Mouse (Mus musculus) right cerebral cortex, adult 2 months (tissue): ENCODE measurements around the gene Slco2a1.

ENCODE experiments used
- DNase-seq, 2 experiments: peaks; one replicate each; pipeline ENCODE4 v3.0.0; 2021 to 2022; ENCODE audit warnings: low spot score in 2 of 2

Slco2a1 gene

GRCm38 (mm10) chr9:103083405-103083804 lies 94.9 kb downstream of the Slco2a1 start:
- no peak for DNase-seq

- DNase-seq: no peak
These were observed 98.2 kb downstream of the Slco2a1 start for GRCm38 (mm10) chr9:103086736-103087135.

DNA sequence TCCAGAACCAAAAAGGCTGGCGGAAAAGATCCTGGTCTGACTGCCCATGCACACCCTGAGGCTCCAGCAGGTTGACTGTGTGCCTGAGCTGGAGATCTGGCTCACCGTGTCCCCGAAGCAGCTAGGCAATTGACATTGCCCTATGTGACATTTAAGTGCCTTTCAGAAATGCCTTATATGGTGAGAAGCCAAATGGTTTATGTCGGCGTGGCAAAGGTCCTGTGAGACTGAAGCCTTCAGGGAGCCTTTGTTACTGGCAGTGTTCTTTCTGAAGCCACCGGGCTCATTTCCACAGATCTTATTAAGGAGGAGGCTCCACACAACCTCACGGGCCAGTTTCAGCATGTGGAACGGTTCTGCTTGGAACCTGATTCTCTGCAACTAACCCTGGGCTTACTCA lies 98.8 kb downstream of the Slco2a1 start:
- no peak for DNase-seq

- no peak for DNase-seq
These were observed 100.1 kb downstream of the Slco2a1 start for GRCm38 (mm10) chr9:103088661-103089060.

DNA sequence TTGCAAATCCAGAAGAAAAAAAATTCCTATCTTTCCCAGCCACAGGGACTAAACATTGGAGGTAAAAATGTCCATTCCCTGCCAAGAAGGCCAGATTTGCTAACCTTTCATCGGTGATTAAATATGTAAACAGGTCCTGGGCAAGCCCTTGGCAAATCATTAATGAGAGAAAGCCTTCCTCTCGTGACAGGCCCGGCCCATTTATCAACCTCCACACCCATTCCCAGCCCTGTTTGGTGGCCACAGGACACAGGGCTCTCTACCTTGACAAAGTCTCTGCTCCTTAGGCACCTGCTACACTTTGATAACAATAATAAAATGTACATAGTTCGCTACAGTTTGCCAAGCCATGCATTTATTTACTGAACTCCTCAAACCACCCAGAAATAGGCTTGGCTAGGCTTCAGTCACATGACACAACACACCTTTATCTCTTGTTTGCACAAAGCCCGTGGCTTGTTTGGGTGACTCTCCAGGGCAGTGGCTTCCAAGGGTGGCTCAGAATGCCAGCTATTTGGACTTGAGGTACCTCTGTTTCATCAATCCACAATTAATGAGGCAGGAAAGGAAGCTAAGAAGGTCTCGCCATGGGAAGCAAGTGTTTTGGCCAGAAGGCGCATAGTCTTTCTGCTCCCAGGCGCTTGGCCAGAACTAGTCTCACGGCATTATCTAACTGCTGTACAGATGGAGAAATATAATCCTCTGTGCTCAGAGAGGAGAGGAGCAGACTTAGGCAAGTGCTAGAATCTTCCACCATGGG lies 101.8 kb downstream of the Slco2a1 start:
- DNase-seq: no peak

DNA sequence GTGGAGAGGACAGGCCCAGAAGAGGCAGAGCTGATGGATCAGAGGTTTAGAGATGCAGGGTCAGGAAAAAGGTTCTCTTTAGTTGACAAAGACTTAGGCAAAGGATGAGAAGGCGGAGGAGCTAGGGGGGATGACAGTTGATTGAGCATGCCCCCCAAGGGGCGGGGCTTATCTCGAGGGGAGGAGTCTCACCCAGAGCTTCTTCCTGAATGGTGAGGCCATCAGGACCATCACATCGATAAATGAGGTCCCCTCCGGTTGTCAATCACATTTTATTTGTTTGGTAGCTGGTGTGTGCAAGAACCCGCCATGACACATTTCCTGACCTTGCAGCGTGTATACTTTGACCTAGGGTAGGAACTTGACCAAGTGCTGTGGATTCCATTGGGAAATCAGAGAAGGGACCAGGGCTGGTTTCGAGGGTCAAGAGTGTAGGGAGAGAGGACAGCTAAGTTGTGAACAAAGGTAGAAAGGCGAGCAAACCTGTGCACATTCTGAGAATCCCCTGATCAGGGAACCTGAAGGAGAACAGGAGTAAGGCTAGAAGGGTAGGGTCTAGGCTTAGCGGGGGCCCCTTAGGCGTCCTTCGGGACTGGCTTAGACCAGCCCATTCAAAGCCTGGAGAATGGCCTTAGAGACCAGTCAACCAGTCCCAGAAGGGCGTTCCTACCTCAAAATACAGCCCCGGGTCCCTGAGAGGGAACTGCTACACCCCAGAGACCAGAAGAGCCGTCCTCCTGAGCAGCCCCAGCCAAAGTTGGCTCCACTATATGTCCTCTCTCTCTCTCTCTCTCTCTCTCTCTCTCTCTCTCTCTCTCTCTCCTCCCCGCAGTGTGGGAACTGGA lies 102.7 kb downstream of the Slco2a1 start:
- DNase-seq: no peak

- peak; percentile 76 to 82 for DNase-seq
These were observed 103.7 kb downstream of the Slco2a1 start for GRCm38 (mm10) chr9:103092248-103092647.

DNA sequence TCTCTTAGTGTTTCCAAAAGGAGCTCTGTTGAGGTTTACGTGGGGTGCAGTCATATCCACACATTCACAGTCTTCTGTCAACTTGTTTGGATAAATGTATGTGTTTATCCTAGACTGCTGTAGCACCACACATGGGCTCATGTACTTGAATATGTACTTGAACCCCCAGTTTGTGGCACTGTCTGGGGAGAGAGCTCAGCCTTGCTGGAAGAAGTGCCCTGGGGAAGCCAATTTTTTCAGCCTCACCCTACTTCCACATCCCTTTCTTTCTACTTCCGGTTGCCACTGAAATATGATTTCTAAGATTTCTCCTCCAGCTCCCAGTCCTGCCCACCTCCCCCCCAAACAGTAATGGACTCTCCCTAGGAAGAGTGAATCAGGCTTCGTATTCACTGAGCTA lies 105.2 kb downstream of the Slco2a1 start:
- no peak for DNase-seq

DNA sequence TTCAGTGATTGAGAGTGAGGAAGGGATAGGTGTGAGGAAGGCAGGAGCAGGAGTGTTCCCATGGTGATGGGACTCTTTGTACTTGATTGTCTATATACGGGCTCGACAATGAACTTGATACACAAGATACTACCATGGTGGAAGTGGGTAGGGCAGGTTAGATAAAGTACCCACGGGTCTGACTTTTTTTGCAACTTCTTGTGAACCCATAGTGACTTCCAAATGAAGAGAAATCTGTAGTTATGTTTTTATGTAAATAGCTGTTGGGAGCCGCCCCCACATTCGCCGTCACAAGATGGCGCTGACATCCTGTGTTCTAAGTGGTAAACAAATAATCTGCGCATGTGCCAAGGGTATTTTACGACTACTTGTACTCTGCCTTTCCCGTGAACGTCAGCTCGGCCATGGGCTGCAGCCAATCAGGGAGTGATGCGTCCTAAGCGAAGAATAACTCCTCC lies 119.9 kb downstream of the Slco2a1 start:
- DNase-seq: peak in 1 of 2 experiments; percentile 53

GRCm38 (mm10) chr9:103108943-103109670 lies 120.6 kb downstream of the Slco2a1 start:
- DNase-seq: peak in 1 of 2 experiments; percentile 57

- no peak for DNase-seq
These were observed 121.4 kb downstream of the Slco2a1 start for GRCm38 (mm10) chr9:103109911-103110310.

GRCm38 (mm10) chr9:103110727-103111501 lies 122.4 kb downstream of the Slco2a1 start:
- DNase-seq: no peak

DNA sequence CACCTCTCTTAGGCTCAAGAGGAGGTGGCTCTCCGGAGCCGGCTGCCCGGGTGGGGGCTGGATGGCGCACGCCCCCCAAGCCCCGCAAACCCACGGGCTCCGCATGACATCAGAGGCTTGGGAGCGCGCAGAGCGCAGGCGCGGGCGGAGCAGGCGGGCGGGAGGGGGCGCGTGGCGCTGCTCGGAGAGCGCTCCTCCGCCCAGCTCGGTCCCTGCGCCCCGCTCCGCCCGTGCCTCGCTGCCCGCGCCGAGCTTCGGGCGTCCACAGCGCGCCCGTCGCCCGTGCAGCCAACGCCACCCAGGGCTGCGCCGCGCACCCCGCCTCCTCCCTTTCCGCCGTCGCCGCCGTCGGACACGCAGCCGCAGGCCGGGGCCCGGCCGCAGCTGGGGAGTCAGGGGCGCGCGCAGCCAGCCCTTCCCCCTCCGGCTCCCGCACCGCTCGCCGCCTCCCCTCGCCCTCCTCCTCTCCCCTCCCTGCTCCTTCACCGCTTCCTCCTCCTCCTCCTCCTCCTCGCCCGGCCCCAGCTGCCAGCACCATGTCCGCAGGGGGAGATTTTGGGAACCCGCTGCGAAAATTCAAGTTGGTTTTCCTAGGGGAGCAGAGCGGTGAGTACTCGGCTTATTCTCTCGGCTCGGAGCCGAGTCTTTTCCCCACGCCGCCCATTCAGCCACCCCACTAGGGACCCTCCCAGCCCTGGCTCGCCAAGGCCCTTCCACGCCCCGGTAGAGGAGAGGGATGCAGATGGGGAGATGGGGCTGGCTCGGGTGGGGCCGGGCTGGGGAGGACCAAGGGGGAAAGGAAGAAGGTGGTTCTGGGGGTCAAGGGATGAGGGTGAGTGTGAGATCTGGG lies 123.3 kb downstream of the Slco2a1 start, which contains the start of gene Rab6b:
Rab6b (plus strand) TSS at position 167 of the 850 bp plus-strand sequence.
- peak; percentile 72 for DNase-seq

DNA sequence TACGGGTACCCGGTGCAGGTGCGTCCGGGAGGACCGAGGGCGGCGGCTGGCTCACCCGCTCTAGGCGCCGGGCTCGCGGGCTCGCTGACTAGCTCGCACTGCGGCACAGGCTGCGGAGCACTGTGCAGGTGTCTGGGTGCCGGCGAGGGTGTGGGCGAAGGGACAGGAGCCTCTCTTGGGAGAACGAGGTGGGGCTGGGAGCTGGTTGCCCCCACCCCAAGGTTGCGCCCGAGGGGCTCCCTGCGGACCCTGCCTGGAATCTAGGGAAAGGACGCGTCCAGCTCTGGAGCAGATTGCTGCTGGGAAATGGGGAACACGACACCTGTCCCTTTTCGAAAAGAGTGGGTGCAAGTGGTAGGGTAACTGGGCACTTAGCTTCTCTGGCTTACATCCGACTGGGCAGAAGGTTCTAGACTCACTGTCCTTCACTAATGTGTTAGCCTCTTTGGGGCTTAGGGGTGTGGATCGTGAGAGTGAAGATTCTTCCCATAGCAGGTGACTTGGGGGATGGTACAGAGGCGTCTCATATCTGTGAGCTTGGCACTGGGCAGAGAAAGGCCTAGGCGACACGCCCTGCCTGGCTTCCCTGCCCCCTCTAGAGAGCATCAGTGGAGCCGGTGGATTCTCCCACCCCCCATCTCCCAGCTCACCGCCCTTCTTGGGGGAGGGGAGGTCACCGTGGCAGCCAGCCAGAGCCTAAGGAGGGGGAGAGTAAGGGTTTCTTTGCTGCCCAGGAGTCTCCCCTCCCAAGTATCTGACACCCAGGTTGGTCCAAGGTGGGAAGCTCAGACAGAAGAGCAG lies 124.2 kb downstream of the Slco2a1 start:
- peak in 1 of 2 experiments; percentile 48 for DNase-seq

GRCm38 (mm10) chr9:103113351-103113750 lies 124.8 kb downstream of the Slco2a1 start:
- peak; percentile 74 to 75 for DNase-seq

- DNase-seq: no peak
These were observed 125.8 kb downstream of the Slco2a1 start for GRCm38 (mm10) chr9:103114326-103114725.

GRCm38 (mm10) chr9:103114901-103115300 lies 126.4 kb downstream of the Slco2a1 start:
- DNase-seq: no peak

DNA sequence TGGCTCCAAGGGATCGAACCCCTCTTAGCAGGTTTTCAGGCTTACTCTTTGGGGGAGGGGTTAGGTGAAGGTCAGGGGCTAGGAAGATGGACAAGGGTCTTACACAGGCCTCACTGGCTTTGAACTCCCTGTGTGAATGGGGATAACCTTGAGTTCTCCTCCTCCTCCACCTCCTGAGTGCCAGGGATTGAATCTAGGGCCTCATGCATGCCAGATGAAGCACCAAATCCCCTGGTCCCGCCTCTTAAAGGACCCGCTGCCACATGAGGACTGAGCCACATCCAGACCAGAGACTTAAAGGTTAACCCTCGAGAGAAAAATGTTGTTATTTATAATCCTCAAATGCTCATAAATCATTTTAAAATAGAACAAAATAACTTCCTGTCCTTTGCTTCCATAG lies 128.4 kb downstream of the Slco2a1 start:
- no peak for DNase-seq

- DNase-seq: no peak
These were observed 129.0 kb downstream of the Slco2a1 start for GRCm38 (mm10) chr9:103117495-103117894.
